Mouse (Mus musculus) MN1 (cell line): ENCODE results near the gene Dclk1.

Experiments
- DNase-seq: peaks from one replicate; pipeline ENCODE4 v3.0.0-alpha.2; 2016; ENCODE audit warnings: low spot score

Dclk1 gene

DNA sequence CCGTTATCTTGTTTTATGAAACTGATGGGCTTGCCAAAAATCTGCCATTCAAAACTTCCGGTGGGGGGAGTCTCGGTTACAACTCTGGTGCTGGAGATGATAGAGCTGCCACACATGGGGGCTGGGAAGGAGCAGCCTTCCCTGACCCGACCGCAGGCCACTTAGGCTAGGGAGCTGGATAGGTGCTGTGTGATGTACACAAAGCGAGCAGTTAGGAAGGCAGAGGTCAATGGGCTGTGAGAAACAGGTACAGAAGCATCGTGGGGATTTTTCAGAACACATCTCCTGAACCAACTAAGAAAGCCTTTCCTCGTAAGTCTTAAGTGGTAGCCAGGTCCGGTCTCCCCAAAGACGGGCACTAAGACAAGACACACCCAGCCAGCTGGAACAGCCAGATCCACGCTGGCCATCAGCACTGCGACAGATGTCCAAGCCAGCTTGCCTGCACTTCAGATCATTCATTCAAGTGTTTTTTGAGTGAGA lies 297.7 kb downstream of the Dclk1 start:
- no peak for DNase-seq

DNA sequence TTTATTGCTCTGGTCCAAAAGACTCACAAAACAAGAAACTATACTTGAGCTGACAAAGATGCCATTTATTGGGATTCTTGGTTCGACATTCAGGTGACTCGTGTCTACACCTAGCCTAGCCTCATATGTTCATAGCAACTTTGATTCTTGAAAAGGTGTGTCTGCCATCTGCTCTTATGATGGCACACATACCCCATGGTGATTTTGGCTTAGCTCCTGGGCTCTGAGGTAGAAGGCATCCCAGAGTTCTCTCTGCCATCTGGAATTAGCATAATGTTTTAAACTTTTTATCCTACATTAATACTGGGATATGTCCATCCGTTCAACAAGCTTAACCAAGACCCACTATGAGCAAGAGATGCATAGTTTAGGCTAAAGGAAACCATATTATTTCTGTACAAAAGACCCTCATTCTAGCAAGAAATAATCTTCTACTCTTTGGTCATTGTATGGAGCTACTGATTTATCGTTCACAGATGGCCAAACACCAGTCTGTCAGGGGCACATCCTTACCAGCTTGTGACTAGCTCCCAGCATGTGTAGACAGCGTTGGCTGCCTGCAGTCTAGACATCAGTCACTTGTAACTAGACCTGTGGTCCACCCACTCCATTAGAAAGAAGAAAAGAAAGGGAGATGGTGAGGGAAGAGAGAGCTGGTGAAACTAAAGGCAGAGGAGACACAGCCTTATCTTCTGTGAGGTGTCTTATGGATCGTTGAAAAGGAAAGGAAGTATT lies 298.4 kb downstream of the Dclk1 start:
- DNase-seq: no peak

DNA sequence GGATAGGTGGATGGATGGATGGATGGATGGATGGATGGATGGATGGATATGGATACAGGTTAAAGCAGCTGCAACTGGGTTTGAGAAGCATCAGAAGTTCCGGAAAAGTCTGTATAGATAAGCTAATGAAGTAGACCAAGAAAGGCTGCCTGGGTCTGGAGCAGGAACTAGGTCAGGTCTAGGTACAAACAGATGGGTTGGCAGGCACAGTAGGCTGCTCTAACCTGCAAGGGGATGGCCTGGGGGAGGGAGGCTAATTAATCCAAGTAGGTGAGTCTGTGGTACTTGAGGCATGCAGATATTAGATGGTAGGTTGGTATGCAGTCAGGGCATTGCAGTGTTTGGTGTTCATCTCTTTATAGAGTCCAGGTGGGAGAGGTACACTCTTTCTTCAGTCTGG lies 299.6 kb downstream of the Dclk1 start:
- no peak for DNase-seq

DNA sequence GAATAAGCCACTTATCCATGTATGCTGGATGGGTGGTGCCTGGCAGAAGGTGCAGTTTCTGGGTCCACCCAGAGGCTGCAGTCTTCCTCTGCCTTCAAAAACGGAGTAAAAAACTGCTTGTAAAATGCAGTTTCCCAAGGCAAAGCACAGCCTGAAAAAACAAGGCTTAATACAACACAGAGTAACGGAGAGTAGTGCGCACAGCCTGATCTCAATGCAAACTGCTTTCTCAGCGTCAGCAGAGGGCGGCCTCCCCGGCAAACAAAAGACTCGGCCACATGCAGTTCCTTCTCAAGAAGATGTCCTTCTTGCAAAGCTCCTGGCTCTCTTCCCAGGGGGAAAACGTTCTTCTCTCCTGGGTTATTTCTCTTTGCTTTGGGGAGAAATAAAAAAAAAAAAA lies 300.1 kb downstream of the Dclk1 start:
- DNase-seq: peak; percentile 81

DNA sequence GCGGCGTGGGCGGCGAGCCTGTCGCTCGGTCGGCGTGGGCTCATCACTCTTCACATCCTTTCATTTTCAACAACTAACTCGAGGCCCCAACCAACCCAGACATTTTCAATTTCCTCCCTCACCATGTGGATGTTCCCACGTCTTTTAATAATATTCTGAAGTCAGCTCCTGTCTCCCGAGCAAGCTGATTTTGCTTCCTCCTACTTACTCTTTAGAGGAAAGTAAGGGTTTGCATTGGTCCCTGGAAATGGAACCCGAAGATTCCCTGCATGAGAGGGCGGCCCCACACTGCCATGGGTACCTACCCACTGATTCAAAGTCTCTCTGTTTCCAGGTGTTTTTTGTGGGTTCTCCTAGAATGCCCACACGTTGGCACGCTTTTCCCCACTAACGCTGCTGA lies 300.8 kb downstream of the Dclk1 start:
- peak; percentile 51 for DNase-seq

DNA sequence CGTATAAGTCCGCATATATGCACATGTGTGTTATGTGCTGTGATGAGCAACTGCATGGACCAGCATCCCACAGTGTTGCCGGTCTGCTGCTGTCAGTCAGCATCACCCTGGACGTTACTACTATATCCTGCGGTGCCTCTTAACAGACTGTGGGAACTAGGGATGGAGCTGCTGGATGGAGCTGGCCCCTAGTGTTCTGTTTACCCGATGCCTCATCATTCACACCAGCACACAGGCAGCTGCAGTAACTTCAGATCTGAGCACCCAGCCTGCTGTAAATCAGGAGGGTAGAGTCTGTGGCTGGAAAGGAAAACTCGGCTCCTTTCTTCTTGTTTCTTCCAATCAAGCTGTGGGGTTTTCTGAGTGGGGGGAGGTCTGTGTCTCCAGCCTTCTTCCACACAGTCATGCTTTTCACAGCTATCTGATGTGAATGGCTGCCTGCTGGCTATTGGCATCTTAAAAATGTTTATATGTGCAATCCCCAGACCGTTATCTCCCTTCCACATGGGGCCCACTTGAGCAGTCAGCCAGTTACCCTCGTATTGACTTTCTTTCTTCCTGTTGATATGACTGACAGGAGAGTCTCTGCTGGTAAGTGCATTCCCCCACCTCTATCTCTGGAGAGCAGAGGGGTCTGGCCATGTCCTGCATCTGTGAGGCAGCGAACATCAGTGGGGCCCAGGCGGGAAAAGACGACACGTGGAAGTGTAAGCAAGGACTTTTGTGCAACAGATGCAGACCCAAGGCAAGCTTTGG lies 301.9 kb downstream of the Dclk1 start:
- no peak for DNase-seq

DNA sequence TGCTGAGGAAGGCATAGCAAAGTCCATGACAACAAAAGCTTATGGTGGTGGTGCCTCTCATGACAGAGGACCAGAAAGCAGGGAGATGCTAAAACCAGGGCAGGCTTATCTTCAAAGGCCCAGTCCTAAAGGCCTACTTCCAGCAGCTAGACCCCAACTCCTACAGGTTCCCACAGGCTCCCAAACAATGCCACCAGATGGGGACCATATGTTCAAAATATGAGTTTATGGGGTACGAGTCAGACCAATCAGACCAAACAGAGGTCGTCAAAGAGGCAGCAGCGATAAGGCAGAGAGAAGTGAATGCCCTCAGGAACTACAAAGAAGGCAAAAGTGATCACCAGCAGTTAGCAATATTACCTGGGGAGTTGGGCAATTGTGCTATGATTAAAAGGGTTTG lies 303.1 kb downstream of the Dclk1 start:
- DNase-seq: no peak

DNA sequence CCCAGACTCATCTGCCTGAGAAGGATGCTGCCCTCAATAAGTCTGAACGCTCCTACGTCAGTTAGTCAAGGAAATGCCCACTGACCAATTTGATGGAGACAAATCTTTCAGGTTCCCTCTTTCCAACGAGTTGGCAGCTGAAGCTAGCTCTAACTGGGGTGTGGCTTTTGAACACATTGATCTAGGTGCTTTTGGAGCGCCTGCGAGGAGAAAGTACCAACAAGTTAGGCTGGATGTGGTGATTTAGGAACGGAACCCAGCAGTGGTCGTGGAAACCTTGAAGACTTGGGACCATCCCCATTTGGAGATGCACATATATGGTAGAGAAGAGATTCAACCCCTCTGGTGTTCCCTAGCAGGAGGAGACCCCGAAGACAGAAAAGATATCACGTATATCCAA lies 303.8 kb downstream of the Dclk1 start:
- no peak for DNase-seq

DNA sequence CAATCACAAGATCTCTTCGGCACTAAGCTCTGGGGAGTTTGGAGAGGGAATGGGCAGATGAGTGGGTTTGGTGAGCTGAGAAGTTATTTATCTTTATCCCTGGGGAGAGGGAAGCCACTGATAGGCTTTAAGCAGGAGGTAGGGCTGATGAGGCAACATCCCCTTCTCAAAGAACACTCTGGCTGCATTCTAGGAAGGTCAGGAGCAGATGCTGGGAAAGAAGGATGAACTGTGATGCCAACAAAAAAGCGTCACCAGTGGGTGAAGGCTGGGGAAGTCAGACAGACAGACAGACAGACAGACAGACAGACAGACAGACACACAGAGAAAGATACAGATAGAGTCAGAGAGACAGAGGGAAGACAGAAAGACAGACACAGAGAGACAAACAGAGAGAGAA lies 304.9 kb downstream of the Dclk1 start:
- no peak for DNase-seq

DNA sequence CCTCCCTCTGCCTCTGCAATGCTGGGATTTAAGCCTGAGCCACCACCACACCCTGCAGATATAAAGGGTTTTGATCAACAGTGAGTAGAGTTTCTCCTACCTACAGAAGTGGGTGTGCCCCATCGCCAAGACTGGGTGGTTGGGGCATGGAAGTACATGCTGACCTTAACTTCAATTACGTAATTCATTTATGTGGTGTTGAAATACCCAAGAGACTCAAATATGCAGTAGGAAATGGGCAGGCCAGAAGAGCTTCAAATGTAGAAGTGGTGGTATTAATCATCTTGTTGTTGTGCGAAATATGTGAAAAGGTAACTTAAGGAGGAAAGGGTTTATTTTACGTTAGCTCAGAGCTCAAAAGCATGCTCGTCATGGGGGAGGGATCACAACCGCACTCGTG lies 307.2 kb downstream of the Dclk1 start:
- DNase-seq: no peak

DNA sequence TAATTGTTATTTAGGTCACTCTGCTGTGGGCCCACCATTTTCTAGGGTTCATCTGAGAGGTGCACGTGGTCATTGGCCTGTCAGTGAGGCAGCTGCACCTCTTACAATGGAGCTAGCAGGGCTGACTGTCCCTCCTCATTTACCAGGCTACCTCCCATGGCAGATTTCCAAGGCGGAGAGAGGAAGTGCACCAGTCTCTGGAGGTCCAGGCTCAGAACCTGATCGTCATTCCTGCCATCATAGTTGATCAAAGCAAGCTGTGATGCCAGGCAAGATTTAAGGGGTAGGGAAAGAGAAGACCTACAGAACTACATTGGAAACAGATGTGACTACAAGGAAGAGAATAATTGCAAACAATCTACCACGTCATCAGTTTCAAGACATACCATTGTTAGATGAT lies 308.8 kb downstream of the Dclk1 start:
- DNase-seq: peak; percentile 21

DNA sequence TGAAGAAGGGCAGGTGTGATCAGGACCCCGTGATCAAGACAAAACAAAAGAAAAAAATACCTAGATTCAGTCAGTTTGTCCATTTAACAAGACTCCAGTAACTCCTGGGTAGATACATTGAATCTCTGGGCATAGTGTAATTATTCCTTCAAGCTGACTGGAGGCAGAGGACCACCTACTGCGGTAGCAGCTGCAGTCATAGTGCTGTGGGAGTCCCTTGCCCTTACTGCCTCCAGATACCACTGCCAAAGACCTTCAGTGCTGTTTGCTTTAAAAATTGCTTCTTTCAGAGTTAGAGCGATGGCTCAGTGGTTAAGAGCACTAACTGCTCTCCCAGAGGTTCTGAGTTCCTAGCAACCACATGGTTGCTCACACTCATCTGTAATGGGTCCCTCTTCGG lies 309.7 kb downstream of the Dclk1 start:
- DNase-seq: no peak

DNA sequence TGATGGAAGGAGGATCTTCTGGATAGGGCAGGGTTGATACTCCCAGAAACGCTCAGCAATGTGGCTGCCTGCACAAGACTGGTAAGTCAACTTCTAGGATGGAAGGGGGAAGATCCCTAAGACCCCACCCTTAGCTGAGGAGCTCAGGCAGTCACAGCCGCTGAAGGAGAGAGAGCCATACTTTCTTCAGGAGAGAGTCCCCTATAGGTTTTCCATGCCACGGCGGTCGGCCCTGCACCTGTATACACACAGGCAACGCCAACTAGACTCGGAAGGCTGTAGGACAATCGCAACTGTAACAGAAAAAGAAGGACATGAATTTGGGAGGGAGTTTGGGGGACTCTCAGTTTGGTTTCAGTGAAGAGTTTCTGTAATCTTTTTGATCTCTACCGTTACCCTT lies 310.9 kb downstream of the Dclk1 start:
- DNase-seq: no peak

DNA sequence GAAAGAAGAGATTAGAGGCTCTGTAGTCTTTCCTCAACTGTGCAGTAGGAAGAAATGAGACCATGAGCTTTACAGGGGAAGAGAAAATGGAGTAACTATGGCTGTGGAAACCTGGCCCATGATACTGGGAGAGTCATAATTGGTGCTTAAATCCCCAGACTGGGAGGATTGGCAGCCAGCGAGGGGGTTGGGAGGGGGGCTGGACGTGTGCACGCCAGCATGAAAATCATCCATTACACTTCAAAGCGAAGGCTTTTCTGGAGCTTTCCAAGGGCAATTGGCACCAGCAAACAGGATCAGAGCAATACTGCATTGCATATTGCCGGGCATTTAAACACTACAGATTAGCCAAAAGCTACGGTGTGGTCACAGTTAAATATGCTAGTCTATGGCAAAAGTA lies 313.7 kb downstream of the Dclk1 start:
- no peak for DNase-seq

DNA sequence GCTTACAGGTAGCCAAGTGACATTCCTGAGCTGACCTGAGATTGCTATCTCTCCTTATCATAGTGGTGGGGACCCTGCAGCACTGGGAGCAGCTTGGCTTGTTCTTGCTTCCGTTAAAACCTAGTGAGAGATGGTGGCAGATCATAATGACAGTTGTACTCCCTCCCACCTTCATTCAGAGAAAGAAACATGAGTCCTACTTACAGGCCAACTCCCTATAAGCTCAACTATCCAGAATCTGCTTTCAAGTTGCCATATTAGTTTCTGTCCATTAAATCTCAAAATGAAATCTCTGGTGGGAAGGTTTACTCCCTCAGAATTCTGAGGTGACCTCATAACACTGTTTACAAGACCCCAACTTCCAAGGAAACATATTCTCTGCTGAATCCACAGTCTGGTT lies 316.4 kb downstream of the Dclk1 start:
- DNase-seq: no peak

DNA sequence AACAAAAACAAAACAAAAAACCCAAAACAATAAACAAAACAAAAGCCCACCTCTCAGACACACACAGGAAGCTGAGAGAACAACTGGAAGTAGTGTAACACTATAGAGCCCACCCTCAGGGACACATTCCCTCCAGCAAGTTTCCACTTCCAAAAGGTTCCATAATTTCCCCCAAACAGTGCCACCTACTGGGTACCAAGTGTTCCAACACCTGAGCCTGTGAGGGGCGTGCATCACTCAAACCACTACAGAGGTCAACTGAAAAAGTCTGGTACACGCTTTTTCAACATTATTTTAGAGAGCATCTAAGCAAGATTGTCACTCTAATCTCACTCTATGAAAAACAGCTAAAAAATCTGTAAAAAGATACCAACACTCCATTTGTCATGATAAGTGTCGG lies 325.3 kb downstream of the Dclk1 start:
- DNase-seq: no peak

DNA sequence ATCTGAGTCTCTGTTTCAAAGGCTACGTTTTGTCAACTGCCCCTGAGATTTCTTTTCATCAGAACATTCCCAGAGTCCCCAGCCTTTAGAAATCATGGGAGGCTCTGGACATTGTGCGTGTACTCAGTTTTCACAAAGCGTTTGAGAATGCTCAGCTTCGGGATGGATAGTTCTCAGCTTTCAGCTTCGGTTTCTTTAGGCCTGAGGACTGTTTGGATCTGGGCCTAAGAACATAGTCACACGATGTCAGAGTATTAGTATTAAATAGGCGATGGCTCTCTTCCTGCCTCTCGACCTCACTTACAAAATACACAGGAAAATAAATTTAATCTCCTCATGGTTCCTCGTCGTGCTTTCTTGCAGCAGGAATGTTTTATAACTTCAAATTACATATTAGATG lies 327.4 kb downstream of the Dclk1 start:
- DNase-seq: no peak

DNA sequence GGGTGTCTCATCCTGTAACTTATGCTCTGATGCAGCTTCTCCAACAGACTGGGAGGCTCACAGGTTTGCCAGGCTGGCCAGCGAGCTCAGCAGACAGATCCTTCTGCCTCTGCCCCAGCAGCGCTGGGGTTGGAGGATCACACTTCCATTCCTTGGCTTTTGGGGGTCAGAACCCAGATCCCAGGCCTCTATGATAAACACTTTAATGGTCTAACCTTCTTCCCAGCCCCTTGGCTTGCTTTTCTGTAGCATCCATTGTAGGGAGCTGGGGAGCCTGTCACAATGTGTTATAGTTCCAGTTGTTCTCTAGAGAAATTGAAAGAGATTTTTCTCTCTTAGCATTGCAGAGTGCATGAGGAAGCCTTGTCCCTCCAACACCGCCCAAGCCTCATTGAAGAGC lies 328.9 kb downstream of the Dclk1 start:
- no peak for DNase-seq

DNA sequence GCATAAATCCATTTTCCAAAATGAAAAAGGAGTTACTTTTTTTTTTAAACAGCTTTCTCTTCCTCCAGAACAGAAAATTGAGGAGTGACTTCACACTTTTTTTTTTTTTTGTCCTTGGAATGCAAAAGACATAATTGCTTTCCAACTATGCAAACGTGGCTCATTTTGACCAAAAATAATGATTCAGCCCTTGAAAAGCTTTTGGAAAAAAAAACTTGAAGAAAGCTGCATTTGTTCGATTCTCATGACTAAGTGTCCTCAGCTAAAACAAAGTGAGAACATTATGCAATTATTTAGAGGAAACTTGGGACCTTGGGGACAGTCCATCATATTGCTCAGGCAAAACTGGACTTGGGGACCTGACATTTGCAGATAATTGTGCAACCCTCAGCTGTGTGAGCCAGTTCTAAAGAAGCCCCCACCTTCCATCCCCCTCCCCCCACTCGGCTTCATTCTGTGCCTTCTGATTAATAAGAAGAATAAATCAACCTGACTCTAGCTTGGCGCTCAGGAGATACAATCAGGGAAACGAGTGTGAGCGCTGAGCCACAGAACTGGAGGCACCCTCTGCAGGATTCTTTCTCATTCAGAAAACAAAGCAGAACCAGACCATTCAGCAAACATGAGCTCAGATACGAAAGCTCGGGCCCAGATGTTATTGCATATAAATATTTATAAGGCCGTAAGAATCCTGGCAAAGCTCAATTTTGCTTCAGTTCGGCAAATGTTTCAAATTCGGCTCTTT lies 329.6 kb downstream of the Dclk1 start:
- DNase-seq: no peak

DNA sequence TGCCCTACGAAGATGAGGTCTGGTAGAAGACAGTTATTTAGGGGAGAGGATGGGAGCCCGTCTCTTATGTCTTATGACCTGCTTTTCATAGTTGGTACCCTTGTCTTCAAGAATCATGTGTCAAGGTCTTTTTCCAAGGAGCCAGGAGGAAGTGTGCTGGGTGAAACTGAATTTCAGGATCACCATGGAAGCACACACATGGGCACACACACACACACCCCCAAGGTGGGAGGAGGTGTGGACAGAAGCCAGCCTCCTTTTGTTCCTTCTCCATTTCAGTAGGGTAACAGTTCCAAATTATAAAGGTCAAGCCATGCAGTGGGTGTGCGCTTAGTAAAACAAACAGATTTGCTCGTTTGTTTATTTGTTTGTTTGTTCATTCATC lies 330.1 kb downstream of the Dclk1 start:
- no peak for DNase-seq

DNA sequence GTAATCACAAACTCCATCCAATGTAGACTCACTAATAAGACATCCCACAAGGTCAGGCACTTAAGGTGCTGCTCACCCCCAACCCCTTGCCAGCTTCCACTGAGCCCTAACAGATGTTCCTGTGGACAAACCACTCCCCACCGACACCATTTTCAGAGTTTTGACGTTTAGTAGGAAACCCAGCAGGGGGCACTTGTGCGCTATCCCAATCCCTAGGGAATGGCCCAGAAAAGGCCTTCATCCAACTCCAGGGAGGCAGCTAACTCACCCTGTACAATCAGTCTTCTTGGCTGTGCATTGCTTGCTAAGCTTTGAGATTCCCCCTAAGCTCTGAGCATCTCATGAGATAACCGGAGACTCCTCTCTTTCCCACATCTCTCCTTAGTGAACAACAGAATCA lies 331.8 kb downstream of the Dclk1 start:
- peak; percentile 37 for DNase-seq

DNA sequence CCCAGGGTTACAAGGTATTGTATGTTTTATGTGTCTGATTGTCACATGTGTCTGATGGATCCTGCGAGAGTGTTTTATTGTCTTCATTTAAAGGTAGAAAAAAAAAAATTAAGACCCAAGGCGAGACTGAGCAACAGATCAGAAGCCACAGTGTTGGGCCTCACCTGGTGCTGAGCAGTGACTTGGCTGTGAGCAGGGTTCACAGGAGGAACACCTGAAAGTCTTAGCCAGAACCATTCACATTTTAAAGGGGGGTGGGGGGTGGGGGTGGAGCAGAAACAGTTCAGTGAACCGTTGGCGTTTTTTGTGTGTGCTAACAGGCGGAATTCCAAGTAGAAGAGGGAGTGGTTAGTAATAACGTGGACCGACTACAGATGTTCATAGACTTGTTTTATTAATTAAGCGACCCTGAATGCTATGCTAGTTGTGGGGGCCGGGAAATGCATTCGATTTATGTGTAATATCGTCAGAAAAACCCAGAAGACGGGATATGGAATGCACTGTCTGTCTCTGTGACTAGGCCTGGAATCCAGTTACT lies 345.3 kb downstream of the Dclk1 start:
- DNase-seq: no peak
